Mouse (Mus musculus) hindbrain, embryonic 16.5 days (tissue): ENCODE results near the gene Tbx4. TPM values are rescaled to one million over a fixed set of nuclear protein-coding genes. Genes with fewer than 3 reads are reported as not detected.

Experiments
- ATAC-seq: fragments of 200-750 bp; cut with Nextera tagmentation; 2 replicates; pipeline ENCODE4 v1.8.0; 2017; ENCODE audit warnings: moderate TSS enrichment, moderate library complexity
- H3K27ac ChIP-seq: fragments of 300-500 bp; sonication (generic); 2 replicates; pipeline ENCODE4 v1.5.1; 2014; ENCODE audit warnings: low read depth, mild to moderate bottlenecking, control low read depth, low read length, moderate library complexity
- H3K27me3 ChIP-seq: fragments of 300-500 bp; sonication (generic); replicated peaks from 2 replicates; pipeline ENCODE4 v1.6.1; 2014; ENCODE audit warnings: low read length; ENCODE audit not compliant: control insufficient read depth, insufficient read depth
- H3K36me3 ChIP-seq: fragments of 300-500 bp; sonication (generic); 2 replicates; pipeline ENCODE4 v1.6.1; 2014; ENCODE audit warnings: mild to moderate bottlenecking, low read length, moderate library complexity, mixed read lengths; ENCODE audit not compliant: control insufficient read depth, insufficient read depth
- H3K4me1 ChIP-seq: fragments of 300-500 bp; sonication (generic); 2 replicates; pipeline ENCODE4 v1.6.1; 2014; ENCODE audit warnings: low read depth, low read length; ENCODE audit not compliant: control insufficient read depth, insufficient read depth
- H3K4me2 ChIP-seq: fragments of 300-500 bp; sonication (generic); 2 replicates; pipeline ENCODE4 v1.6.1; 2014; ENCODE audit warnings: mild to moderate bottlenecking, low read length, control low read depth, moderate library complexity
- H3K4me3 ChIP-seq: fragments of 300-500 bp; sonication (generic); 2 replicates; pipeline ENCODE4 v1.5.1; 2014; ENCODE audit warnings: mild to moderate bottlenecking, low read length, control low read depth, moderate library complexity
- H3K9ac ChIP-seq: fragments of 300-500 bp; sonication (generic); 2 replicates; pipeline ENCODE4 v1.6.1; 2014; ENCODE audit warnings: low read depth, mild to moderate bottlenecking, control low read depth, low read length, moderate library complexity
- H3K9me3 ChIP-seq: fragments of 300-500 bp; sonication (generic); 2 replicates; pipeline ENCODE4 v1.6.1; 2014; ENCODE audit warnings: mild to moderate bottlenecking, low read length, moderate library complexity; ENCODE audit not compliant: control insufficient read depth
- WGBS: fragments of 180-500 bp; shearing (Covaris S2); extraction: QIAGEN DNeasy Blood & Tissue Kit; methylation state at CpG from one replicate; pipeline ENCODE4 v1.1.7; 2014; 5-methylcytosine and 5-hydroxymethylcytosine counted together
- polyA plus RNA-seq: library from polyadenylated mRNA; unstranded; fragments of >200 nt; fragmentation: Nextera tagmentation; extraction: Ambion mirVana; gene quantifications from 2 replicates; pipeline ENCODE4 v1.2.1, GENCODE M21; 2015

Tbx4 gene
- polyA plus RNA-seq, 1 experiment from 2014 or later = 0.40 TPM

DNA sequence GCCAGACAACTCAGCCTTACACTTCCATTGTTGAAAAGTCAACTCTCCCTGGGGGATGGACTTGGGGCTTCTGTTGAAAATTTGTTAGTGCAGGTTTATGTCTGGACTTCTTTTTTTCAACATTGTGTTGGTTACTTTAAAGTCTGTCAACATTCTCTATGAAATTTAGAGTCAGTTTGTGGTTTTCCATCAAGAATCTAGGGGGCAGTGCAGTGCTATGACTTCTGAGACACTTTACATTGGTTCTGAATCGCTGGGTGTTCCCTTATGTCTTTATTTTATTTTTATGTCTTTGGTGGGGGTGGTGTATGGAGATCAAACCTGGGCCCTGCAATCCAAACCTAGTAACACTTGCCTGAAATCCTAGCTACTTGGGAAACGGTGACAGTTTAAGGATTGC lies 63.5 kb downstream of the Tbx4 start:
- no peak overlapping the region for H3K4me2 ChIP-seq
- no peak overlapping the region for H3K4me3 ChIP-seq
- H3K4me1 ChIP-seq = no peaks in the 10 kb centered on the region
- H3K9ac ChIP-seq = no peak overlapping the region
- H3K36me3 ChIP-seq = no peaks in the 10 kb centered on the region
- WGBS = 80% methylated on average over 2 of the region's 2 CpGs
- no peak overlapping the region for H3K27ac ChIP-seq
- no peaks in the 10 kb centered on the region for H3K27me3 ChIP-seq
- H3K9me3 ChIP-seq = no peaks in the 10 kb centered on the region
- no peak for ATAC-seq

DNA sequence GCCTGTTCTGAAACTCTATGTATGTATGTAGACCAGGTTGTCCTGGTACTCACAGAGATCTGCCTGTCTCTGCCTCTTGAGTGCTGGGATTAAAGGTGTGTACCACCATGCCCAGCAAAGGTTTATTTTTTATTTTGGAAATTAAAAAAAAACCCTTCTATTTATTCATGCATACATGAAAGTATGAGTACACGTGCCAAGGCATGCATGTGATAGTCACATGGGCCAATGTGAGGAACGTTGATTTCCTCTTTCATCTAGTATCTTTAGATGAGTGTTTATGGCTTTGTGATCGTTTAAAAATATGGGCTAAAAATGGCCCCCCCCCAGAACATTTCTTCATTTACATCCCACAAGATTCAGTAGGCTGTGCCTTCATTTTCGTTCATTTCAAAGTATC lies 66.3 kb downstream of the Tbx4 start:
- Histone ChIP-seq H3K9me3 (no peaks in the 10 kb centered on the region), H3K4me1 (no peaks in the 10 kb centered on the region), H3K27me3 (no peaks in the 10 kb centered on the region; the same call in 1 of the 2 replicates), H3K27ac (no peak overlapping the region), H3K9ac (no peak overlapping the region), H3K4me2 (no peak overlapping the region), H3K36me3 (no peaks in the 10 kb centered on the region), H3K4me3 (no peak overlapping the region)
- ATAC-seq = no peak
- whole genome bisulfite sequencing = 86% methylated on average over 4 of the region's 4 CpGs

DNA sequence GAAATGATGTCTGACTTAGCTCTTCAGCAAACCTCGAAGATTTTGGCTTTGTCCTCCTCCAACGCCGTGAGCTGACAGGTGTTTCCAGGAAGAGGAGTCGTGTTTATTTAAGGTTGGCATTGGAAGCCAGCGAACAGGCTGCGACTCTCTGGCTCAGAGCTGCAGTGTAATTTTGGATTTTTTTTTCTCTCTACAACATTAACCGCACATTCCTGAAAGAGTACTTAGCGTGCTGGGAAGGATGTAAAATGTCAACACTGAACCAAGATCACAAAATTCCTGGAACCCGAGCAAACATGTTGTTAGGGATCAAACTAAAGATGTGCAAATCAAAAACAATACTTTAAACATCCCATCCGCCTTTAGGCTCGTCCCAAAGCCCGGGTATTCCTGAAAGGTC lies 69.4 kb downstream of the Tbx4 start:
- H3K36me3 ChIP-seq = no peaks in the 10 kb centered on the region
- H3K4me2 ChIP-seq = no peak overlapping the region
- H3K27ac ChIP-seq = no peak overlapping the region
- H3K4me3 ChIP-seq = no peak overlapping the region
- H3K27me3 ChIP-seq = no peaks in the 10 kb centered on the region; the same call in 1 of the 2 replicates
- no peak overlapping the region for H3K9ac ChIP-seq
- no peaks in the 10 kb centered on the region for H3K9me3 ChIP-seq
- no peaks in the 10 kb centered on the region for H3K4me1 ChIP-seq
- ATAC-seq = no peak
- WGBS = 80% methylated on average over 12 of the region's 12 CpGs

DNA sequence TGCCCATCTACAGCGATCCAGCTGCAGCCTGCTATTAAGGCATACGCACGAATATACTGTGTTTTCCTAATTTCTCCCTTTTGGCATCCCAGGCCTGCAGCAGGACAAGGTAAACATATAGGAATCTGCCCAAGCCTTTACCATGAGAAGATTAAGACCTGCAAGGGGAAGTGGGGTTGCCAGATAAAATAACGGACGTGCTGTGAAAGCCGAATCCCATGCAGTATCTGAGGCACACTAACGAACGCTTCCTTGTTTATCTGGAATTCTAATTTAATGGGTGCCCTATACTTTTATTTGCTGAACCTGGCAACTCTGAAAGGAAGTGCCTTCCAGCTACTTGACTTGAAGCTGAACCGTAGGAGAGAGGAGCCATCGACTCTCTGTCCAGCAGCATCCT lies 70.2 kb downstream of the Tbx4 start:
- Histone ChIP-seq H3K4me1 (no peaks in the 10 kb centered on the region), H3K27ac (no peak overlapping the region), H3K4me3 (no peak overlapping the region), H3K27me3 (no peaks in the 10 kb centered on the region; the same call in 1 of the 2 replicates), H3K36me3 (no peaks in the 10 kb centered on the region), H3K4me2 (no peak overlapping the region), H3K9me3 (no peaks in the 10 kb centered on the region), H3K9ac (no peak overlapping the region)
- WGBS = 85% methylated on average over 10 of the region's 10 CpGs
- ATAC-seq = no peak

DNA sequence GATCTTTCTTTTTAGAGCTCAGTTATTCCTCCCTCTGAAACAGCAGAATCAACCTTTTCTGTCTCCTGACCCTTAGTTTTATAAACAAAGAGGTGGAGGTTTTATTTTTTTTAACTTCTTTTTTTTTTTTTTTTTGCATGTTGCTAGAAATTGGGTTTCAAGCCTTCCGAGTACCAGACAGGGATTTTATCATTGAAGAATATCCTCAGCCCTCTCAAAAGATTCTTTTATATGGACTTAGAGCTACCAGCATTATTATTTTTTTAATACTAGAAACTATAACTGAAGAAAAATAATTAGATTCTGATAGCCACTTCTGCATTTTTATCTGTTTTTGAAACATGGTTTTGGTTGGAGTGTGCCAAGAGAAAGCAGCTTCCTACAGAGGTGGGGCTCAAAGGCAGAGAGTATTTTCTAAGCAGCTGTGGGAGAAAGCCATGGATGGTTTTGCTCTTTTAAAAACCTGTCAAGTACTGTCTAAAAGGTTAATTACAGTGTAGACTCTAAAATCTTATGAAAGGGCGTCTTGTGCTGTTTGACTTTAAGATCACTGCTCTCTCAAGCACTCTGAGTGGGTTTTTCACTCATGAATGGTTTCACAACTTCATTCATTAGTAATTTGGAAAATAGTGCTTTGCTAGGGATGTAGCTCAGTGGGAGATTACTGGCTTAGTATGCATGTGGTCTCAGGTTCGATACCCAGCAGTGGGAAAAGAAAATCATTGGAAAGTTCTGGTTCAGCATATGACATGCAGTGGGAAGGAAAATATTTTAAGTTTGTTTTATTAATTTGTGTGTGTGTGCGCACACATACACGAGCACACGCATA lies 70.9 kb downstream of the Tbx4 start:
- H3K4me2 ChIP-seq = no peak overlapping the region
- H3K36me3 ChIP-seq = no peaks in the 10 kb centered on the region
- H3K9me3 ChIP-seq = no peaks in the 10 kb centered on the region
- no peak overlapping the region for H3K4me3 ChIP-seq
- no peaks in the 10 kb centered on the region; the same call in 1 of the 2 replicates for H3K27me3 ChIP-seq
- H3K4me1 ChIP-seq = no peaks in the 10 kb centered on the region
- 84% methylated on average over 6 of the region's 6 CpGs for WGBS
- H3K9ac ChIP-seq = no peak overlapping the region
- no peak overlapping the region for H3K27ac ChIP-seq
- ATAC-seq = no peak

DNA sequence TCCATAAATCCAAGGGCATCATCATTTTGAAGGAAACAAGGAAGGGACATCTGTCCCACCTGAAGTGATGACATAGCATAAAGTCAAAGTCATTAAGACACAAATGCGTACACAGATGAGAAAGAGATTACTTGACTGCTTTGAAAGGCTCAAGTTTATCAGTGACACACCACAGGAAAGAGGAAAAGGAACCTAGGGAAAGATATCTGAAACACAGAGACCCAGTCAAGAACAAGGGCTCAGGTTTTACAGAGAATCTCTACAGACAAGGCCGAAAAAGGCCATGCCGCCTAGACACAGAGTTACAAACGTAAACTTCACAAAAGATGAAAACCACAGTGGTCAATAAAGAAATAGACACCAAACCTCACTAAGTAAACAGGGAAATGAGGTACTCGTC lies 73.6 kb downstream of the Tbx4 start:
- H3K9me3 ChIP-seq = no peaks in the 10 kb centered on the region
- no peak for ATAC-seq
- H3K4me1 ChIP-seq = no peaks in the 10 kb centered on the region
- no peak overlapping the region for H3K9ac ChIP-seq
- no peaks in the 10 kb centered on the region for H3K36me3 ChIP-seq
- H3K27me3 ChIP-seq = no peaks in the 10 kb centered on the region; the same call in 1 of the 2 replicates
- WGBS = 90% methylated on average over 5 of the region's 5 CpGs
- no peak overlapping the region for H3K4me3 ChIP-seq
- no peak overlapping the region for H3K27ac ChIP-seq
- no peak overlapping the region for H3K4me2 ChIP-seq

DNA sequence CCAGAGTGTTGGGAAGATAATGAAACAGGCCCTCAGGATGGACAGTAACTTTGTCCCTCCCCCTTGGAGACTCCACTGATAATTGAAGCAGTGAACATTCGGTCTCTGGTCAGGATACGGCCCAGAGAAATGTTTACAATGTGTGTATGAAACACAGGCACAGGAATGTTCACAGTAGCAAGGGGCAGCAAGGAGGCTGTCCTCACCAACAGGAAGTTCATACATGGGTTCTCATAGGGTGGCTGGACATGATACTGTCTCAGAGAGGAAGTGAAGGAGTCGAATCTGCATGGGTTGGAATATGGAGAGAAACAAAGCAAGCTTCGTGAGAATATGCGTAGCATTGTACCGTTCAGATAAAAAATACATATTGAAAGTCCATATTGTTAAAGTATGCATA lies 74.1 kb downstream of the Tbx4 start:
- ATAC-seq = no peak
- WGBS = 89% methylated on average over 6 of the region's 6 CpGs
- no peaks in the 10 kb centered on the region for H3K36me3 ChIP-seq

DNA sequence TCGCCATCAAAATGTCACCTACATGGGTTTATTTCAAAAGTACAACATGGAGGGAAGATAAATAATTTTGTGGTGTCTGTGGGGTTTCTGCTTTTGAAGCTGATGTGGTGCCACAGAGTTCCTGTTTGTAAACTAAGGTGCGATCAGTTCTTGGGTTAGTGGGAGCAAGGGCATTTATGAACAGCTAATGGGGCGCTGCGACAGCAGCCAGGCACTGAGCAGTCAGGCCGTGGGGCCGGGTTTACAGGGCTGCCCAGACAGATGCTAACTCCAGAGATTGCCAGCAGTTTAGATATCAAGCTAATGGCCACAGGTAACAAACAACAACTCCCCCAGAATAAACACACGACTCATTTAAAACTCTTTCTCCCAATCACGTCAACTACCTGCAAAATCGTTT lies 75.3 kb downstream of the Tbx4 start:
- Histone ChIP-seq H3K27ac (no peak overlapping the region), H3K27me3 (no peaks in the 10 kb centered on the region), H3K9me3 (no peaks in the 10 kb centered on the region), H3K9ac (no peak overlapping the region), H3K4me1 (no peaks in the 10 kb centered on the region), H3K36me3 (no peaks in the 10 kb centered on the region), H3K4me2 (no peak overlapping the region), H3K4me3 (no peak overlapping the region)
- ATAC-seq = no peak
- WGBS = 78% methylated on average over 9 of the region's 9 CpGs

More for the DNA sequence above, 74.1 kb downstream of the Tbx4 start:
- no peaks in the 10 kb centered on the region; the same call in 1 of the 2 replicates for H3K27me3 ChIP-seq
- no peak overlapping the region for H3K9ac ChIP-seq
- H3K4me2 ChIP-seq = no peak overlapping the region
- no peaks in the 10 kb centered on the region for H3K9me3 ChIP-seq
- no peaks in the 10 kb centered on the region for H3K4me1 ChIP-seq
- no peak overlapping the region for H3K27ac ChIP-seq
- H3K4me3 ChIP-seq = no peak overlapping the region
